ENCODE assay signal across 8 mouse cellular contexts in the genomic region with DNA sequence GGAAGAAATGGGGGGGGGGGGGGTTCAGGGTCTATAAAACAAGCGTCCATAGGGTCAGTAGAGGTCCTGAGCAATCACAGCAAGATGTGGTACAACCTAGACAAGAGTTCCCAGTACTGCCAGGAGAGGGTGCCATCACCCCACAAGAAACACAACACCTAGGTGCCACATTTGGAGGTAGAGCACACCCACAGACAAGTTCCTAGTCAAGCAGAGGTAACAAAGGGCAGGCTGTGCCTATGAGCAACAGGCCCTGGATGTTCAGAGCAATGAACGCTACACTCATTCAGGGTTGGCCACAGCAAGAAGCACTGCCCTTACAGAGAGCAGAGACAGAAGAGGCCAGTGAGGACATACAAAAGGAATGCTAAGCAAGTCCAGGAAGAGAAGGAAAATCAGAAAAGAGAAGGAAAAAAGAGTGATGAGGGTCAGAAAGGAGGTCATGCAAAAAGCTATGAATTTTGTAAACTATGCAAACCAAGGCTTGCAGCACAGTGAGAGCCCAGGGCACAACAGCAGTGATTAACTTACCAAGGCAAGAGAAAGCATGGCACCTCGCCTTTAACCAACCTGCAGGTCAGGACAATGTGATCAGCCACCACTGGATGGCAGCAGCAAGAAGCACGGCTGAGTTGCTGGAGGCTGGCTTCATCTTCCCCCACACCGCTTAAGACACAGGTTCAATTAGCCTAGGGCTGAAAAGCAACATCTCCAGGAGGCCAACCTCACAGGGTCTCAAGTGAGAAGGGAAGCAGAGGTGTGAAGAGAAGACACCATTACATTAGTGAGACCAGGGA. TPM values are rescaled to one million over a fixed set of nuclear protein-coding genes. Genes with fewer than 3 reads are reported as not detected.
A peak's percentile ranks its signal among the peaks of the same experiment; 100 is the strongest.
DNase-seq lines count a peak whose midpoint lies in the region; TF ChIP-seq lines count a peak whose summit lies in the region.

No protein-coding gene starts in this region.

- intact Hi-C loops in gastrocnemius, adult 2 months (cut with DNase I) = loop anchor here (1.0 to 10.0 kb wide), 4 partner anchors 60 to 338 kb away; partner anchors contain the start of genes Rps21 and Taf4

- peak; percentile 47 for DNase-seq in WW6 (ENCODE audit: low read depth, low spot score)
- peak; percentile 78 to 87 for DNase-seq in cerebellum, postnatal 25 days
- peak; percentile 81 for DNase-seq in gastrocnemius, adult 2 months
- DNase-seq in induced T-regulatory cell, adult 2 months (ENCODE audit: low read depth) = peak; percentile 78
- peak; percentile 47 to 49 for DNase-seq in left cerebral cortex, adult 8-10 months (ENCODE audit: low spot score in 2 of 2)
- DNase-seq in mesoderm, embryonic 11.5 days (ENCODE audit: low read depth, low spot score) = peak; percentile 72
- DNase-seq in right cerebral cortex, postnatal 25 days = peak; percentile 49
- DNase-seq in urinary bladder, postnatal 4 days (ENCODE audit: low spot score in 2 of 2) = peak; percentile 42 to 78

- peak; percentile 71 for TF ChIP-seq CTCF in gastrocnemius, adult 2 months (IDR thresholded peaks at IDR 0.05)

- no peak overlapping the region for H3K27ac ChIP-seq in gastrocnemius, adult 2 months

- no peak overlapping the region for H3K4me3 ChIP-seq in gastrocnemius, adult 2 months

RNA-seq across cellular contexts. Expression of gene Taf4, which starts 59.4 kb away (rescaled TPM):
- total RNA-seq in gastrocnemius, adult 2 months (2021) = 10 to 100 TPM; 10.5 to 10.9 TPM
- 10 to 100 TPM; 21.2 to 28.4 (median 24.7) TPM for total RNA-seq in left cerebral cortex, adult 8-10 months (2022)
